Comparison of ENCODE assay signal across 8 mouse cellular contexts in the genomic region with DNA sequence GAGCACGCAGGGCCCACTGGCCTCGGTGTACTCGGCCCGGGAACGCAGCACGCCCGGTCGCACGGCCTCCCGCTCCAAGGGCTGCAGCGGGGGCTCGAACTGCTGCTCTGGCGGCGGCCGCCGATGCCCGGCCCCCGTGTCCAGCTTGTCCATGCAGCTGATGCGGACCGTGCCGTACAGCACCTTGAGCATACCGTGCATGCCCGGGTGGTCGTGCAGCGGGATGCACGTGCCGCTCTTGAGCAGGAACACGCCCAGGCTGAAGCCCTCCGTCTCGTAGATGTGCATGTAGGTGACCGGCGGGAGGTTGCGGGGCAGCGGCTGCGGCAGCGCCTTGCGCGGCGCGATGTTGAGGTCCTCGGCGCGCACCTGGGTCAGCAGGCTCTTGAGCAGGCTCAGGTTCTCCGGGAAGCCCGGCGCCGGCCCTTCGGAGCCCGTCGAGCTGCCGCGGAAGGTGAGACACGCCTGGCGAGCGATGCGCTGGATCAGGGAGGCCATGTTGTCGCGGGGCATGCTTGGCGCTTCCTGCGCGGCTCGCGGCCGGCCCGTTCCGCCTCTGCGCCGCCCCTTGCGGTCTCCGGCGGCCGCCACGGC. TPM values are rescaled to one million over a fixed set of nuclear protein-coding genes. Genes with fewer than 3 reads are reported as not detected.
A peak's percentile ranks its signal among the peaks of the same experiment; 100 is the strongest.
DNase-seq lines count a peak whose midpoint lies in the region; ATAC-seq and TF ChIP-seq lines count a peak whose summit lies in the region.

No protein-coding gene starts in this region.

- H3K4me2 ChIP-seq in kidney, embryonic 15.5 days, result peak overlapping the region; percentile 88
- peak overlapping the region; percentile 92 for H3K4me2 ChIP-seq in lung, embryonic 16.5 days (ENCODE audit: low read depth, low read length)

- peak overlapping the region; percentile 95 for H3K4me3 ChIP-seq in bone marrow, adult 2 months (replicated peaks; ENCODE audit: control insufficient read depth, low read depth, low read length)
- peak overlapping the region; percentile 92 for H3K4me3 ChIP-seq in kidney, embryonic 15.5 days (replicated peaks)
- H3K4me3 ChIP-seq in lung, embryonic 16.5 days (ENCODE audit: low read length), result peak overlapping the region; percentile 97

- no peak for TF ChIP-seq CTCF in bone marrow, adult 2 months (IDR thresholded peaks at IDR 0.05; ENCODE audit: control insufficient read depth, insufficient read depth, low read length)

- H3K9ac ChIP-seq in kidney, embryonic 15.5 days, result peak overlapping the region; percentile 89
- H3K9ac ChIP-seq in lung, embryonic 16.5 days (ENCODE audit: low read length), result peak overlapping the region; percentile 90

- peaks cover 2% of the 10 kb centered on the region for H3K4me1 ChIP-seq in bone marrow, adult 2 months (ENCODE audit: control insufficient read depth, insufficient read depth, low read length)
- peaks cover 33% of the 10 kb centered on the region for H3K4me1 ChIP-seq in kidney, embryonic 15.5 days
- peaks cover 22% of the 10 kb centered on the region for H3K4me1 ChIP-seq in lung, embryonic 16.5 days (replicated peaks; ENCODE audit: control insufficient read depth, insufficient read depth, low read length)

- WGBS in bone marrow, adult 2 months, result under 1% methylated on average over 73 of the region's 73 CpGs
- under 1% methylated on average over 65 of the region's 73 CpGs for WGBS in kidney, embryonic 15.5 days
- WGBS in lung, embryonic 16.5 days, result 0% methylated on average over 55 of the region's 73 CpGs

- peaks cover 17% of the 10 kb centered on the region for H3K36me3 ChIP-seq in kidney, embryonic 15.5 days
- H3K36me3 ChIP-seq in lung, embryonic 16.5 days (ENCODE audit: control insufficient read depth, insufficient read depth, low read length), result no peaks in the 10 kb centered on the region

- H3K27me3 ChIP-seq in kidney, embryonic 15.5 days, result no peaks in the 10 kb centered on the region
- H3K27me3 ChIP-seq in lung, embryonic 16.5 days (ENCODE audit: control insufficient read depth, insufficient read depth, low read depth, low read length), result no peaks in the 10 kb centered on the region

- ATAC-seq in kidney, embryonic 15.5 days (replicated peaks; ENCODE audit: low FRiP score), result peak; percentile 74
- ATAC-seq in lung, embryonic 16.5 days (ENCODE audit: low read depth), result peak; percentile 71
- ATAC-seq in erythroid progenitor cell, adult 5-6 weeks (replicated peaks; ENCODE audit: low FRiP score, poor library complexity, severe bottlenecking), result no peak

- peak; percentile 45 for DNase-seq in retina, embryonic 14.5 days (ENCODE audit: low spot score)
- DNase-seq in retina, postnatal 1 day, result no peak
- peak; percentile 62 for DNase-seq in gastrocnemius, postnatal 10 days
- peak; percentile 41 for DNase-seq in ovary, postnatal 14 days (ENCODE audit: low spot score)

- H3K27ac ChIP-seq in bone marrow, adult 2 months (ENCODE audit: control insufficient read depth, insufficient read depth, low read depth, low read length, poor library complexity), result peak overlapping the region; percentile 84
- H3K27ac ChIP-seq in kidney, embryonic 15.5 days, result peak overlapping the region; percentile 98
- peak overlapping the region; percentile 95 for H3K27ac ChIP-seq in lung, embryonic 16.5 days (ENCODE audit: low read length)

- no peak; the same call in 1 of the 2 replicates for TF ChIP-seq POLR2A in bone marrow, adult 2 months (IDR thresholded peaks at IDR 0.05; ENCODE audit: borderline replicate concordance, control insufficient read depth, low read depth, low read length)

- no peaks in the 10 kb centered on the region for H3K9me3 ChIP-seq in kidney, embryonic 15.5 days (replicated peaks)
- H3K9me3 ChIP-seq in lung, embryonic 16.5 days (ENCODE audit: control insufficient read depth, low read length), result no peaks in the 10 kb centered on the region

RNA-seq across cellular contexts. Expression of a gene that starts 0.4 kb away (rescaled TPM):
- 4.1 and 4.2 TPM in 2 replicates for polyA plus RNA-seq in bone marrow, adult 2 months (2011; ENCODE audit: insufficient read depth, insufficient read length, low replicate concordance, missing spikeins)
- 10 to 100 TPM; 19.1 to 19.6 TPM for total RNA-seq in gastrocnemius, postnatal 10 days (2021)
- polyA plus RNA-seq in kidney, embryonic 15.5 days (2015; fragmentation: Nextera tagmentation; extraction: Ambion mirVana), result 70.1 and 72.4 TPM in 2 replicates
- polyA plus RNA-seq in lung, embryonic 16.5 days (2015; fragmentation: Nextera tagmentation; extraction: Ambion mirVana), result 55.2 and 58.5 TPM in 2 replicates
- total RNA-seq in erythroid progenitor cell, adult 5-6 weeks (2015; ENCODE audit: low replicate concordance), result 1.8 and 5.4 TPM in 2 replicates
- 1.7 and 6.9 TPM in 2 replicates for total RNA-seq in erythroid progenitor cell, adult 5-6 weeks (2017; ENCODE audit: low replicate concordance)

RNA-seq across cellular contexts. Expression of a gene that starts 13.1 kb away (rescaled TPM):
- polyA plus RNA-seq in bone marrow, adult 2 months (2011; ENCODE audit: insufficient read depth, insufficient read length, low replicate concordance, missing spikeins), result not detected in 2 replicates
- total RNA-seq in gastrocnemius, postnatal 10 days (2021), result 1 to 10 TPM; 4.2 to 4.3 TPM
- 0.52 and 1.1 TPM in 2 replicates for polyA plus RNA-seq in kidney, embryonic 15.5 days (2015; fragmentation: Nextera tagmentation; extraction: Ambion mirVana)
- 0.49 and 0.99 TPM in 2 replicates for polyA plus RNA-seq in lung, embryonic 16.5 days (2015; fragmentation: Nextera tagmentation; extraction: Ambion mirVana)
- not detected in 2 replicates for total RNA-seq in erythroid progenitor cell, adult 5-6 weeks (2015; ENCODE audit: low replicate concordance)
- 1.4 and 4.7 TPM in 2 replicates for total RNA-seq in erythroid progenitor cell, adult 5-6 weeks (2017; ENCODE audit: low replicate concordance)

Comparison
In these comparisons a context has a peak if more than half of its experiments do, and no peak if none do; other contexts are left out.
1. RNA of a gene that starts 0.4 kb away (polyA plus RNA-seq): 70.1 to 72.4 TPM in kidney, embryonic 15.5 days and 55.2 to 58.5 TPM in lung, embryonic 16.5 days; 4.1 to 4.2 TPM in bone marrow, adult 2 months; every median in the first group is over 10 times any median in the second.
2. Peak in every context shown above with its lines, with median percentiles within 50 percentile points of each other: H3K27ac ChIP-seq and H3K4me3 ChIP-seq.